Mouse (Mus musculus) central nervous system, embryonic 18 days (tissue): Measurements from ENCODE around the gene Il2ra. TPM values are rescaled to one million over a fixed set of nuclear protein-coding genes. Genes with fewer than 3 reads are reported as not detected.

Experiments used
- polyA plus RNA-seq: library from polyadenylated mRNA; depleted of rRNA; stranded (reverse); fragments of >200 nt; gene quantifications from 2 replicates; pipeline ENCODE4 v1.2.3, GENCODE M21; 2012; rRNA removed

Gene Il2ra
- 0.07 TPM in 1 of 2 replicates, not detected in the other for polyA plus RNA-seq

GRCm38 (mm10) chr2:11642451-11642941 is at the start of gene Il2ra:
Gene Il2ra (plus strand): TSS chr2:11642807.

GRCm38 (mm10) chr2:11604053-11604452 is 38.6 kb upstream of the Il2ra start, which contains the start of gene Rbm17:
Gene Rbm17 (minus strand): TSS chr2:11604153.

GRCm38 (mm10) chr2:11625890-11626289 is 16.7 kb upstream of the Il2ra start, which contains the start of gene Gm17490:
Gene Gm17490 (minus strand): TSS chr2:11626264.

GRCm38 (mm10) chr2:11705201-11706025 is 62.8 kb downstream of the Il2ra start, which contains the start of gene Il15ra:
Gene Il15ra (plus strand): TSS chr2:11705290.

Other genes starting within 250 kb of the Il2ra start
- 51.4 and 58.6 TPM in 2 replicates for gene Pfkfb3, start 88.7 kb upstream of the Il2ra start, polyA plus RNA-seq
- gene Rbm17, start 38.7 kb upstream of the Il2ra start, polyA plus RNA-seq = 144 and 153 TPM in 2 replicates
- gene Gm17490, start 16.5 kb upstream of the Il2ra start, polyA plus RNA-seq = not detected in 2 replicates
- 1.2 and 1.6 TPM in 2 replicates for gene Il15ra, start 62.5 kb downstream of the Il2ra start, polyA plus RNA-seq
- 90.4 and 96.9 TPM in 2 replicates for gene Fbh1, start 134.8 kb downstream of the Il2ra start, polyA plus RNA-seq
- gene Ankrd16, start 135.1 kb downstream of the Il2ra start, polyA plus RNA-seq = 135 TPM in 2 replicates